Mouse (Mus musculus) v-Abl transformed pro-B cells (cell line): Measurements from ENCODE around the gene Cd4.

ENCODE experiments used
- in situ Hi-C, 2 experiments: fragments of 400-800 bp; cut with MboI; formaldehyde crosslinking; loops; one replicate each; pipeline ENCODE4 v1.15.1; 2025; ENCODE audit not compliant: unreplicated experiment in 2 of 2

Gene Cd4

GRCm38 (mm10) chr6:124887986-124888385, at the start of gene Cd4:
Gene Cd4, minus strand, starts transcription at chr6:124888221.
- in situ Hi-C loops, result loop anchor here in 1 of 2 experiments (25.0 kb wide), 1 partner anchor 724 kb away; no protein-coding TSS in a partner anchor

- in situ Hi-C loops, result no loop called here
Measured at GRCm38 (mm10) chr6:124937493-124937892, 49.5 kb upstream of the Cd4 start.

DNA sequence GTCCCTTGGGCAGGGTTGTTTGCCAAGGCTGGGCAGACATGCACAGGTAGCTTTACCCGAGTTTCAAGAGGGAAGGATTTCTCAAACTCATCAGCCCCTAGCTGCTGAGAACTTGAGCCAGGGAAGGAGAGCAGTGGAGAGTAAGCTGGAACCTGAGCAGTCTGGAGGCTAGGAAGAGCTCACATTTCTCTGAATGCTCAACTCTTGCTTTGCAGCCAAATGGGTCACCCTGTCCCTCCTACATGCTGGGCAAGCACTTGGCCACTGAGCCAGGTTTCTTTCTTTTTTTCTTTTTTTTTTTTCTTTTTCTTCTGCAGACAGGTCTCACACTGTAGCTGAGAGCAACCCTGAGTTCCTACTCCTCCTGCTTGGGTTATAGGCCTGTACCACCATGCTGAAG, 48.7 kb upstream of the Cd4 start:
- in situ Hi-C loops, result no loop called here

- in situ Hi-C loops, result no loop called here
Measured at GRCm38 (mm10) chr6:124934670-124935069, 46.6 kb upstream of the Cd4 start.

- in situ Hi-C loops, result no loop called here
Measured at GRCm38 (mm10) chr6:124933127-124933526, 45.1 kb upstream of the Cd4 start.

DNA sequence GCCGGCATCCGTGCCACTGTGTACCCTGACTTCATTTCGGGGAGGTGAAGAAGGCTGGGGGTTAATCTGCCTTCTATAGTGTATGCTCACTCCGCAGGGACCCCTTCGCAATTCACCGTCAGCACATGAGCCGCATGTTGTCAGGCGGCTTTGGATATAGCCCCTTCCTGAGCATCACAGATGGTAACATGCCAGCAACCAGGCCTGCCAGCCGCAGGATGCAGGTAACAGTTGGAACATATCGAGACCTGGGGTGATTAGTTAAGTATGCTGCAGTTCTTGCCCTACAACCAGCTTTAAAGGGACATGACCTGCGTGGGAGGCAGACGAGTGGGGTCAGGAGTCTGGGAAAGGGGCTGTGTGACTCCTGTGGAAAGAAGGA, 44.3 kb upstream of the Cd4 start:
- in situ Hi-C loops, result no loop called here

GRCm38 (mm10) chr6:124931525-124932313, 43.7 kb upstream of the Cd4 start:
- in situ Hi-C loops, result no loop called here

DNA sequence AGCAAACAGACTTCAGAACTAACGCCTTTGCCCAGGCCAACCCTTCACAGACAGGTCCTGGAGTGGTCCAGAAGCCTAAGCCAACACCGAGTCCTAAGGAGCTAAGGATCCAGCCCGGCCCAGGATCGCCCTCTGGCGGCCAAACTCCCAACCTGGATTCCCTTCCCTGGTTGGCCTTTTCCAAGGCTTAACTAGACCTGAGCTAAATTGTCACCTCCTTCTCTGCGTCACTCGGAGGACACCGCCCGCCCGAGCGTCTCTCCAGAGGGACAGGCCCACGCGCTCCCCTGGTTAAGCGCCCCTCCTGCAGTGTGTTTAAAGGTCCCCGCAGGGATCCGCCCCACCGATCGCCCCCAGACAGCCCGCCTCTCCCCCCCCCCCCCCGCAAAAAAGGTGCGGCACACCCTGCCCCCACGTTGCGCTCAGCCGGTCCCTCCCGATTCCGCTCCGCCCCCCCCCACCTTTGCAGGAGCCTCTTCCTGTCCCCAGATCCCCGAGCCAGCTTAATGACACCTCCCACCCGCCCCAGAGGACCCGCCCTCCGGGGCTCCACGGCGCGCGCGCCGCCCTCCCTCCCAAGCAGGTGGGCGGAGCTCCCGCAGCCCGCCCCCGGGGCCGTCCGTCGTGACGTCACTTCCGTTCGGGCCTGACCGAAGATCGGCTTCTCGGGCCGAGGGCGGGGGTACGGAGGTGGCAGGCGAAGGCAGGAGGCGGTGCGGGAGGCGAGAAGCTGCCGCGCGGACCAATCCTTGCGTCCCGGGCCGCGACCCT, 42.9 kb upstream of the Cd4 start, which contains the start of gene Mlf2:
Gene Mlf2 (plus strand): TSS at position 633 of the 771 bp plus-strand sequence.
- in situ Hi-C loops, result no loop called here

- in situ Hi-C loops, result no loop called here
Measured at GRCm38 (mm10) chr6:124930231-124930630, 42.2 kb upstream of the Cd4 start.

DNA sequence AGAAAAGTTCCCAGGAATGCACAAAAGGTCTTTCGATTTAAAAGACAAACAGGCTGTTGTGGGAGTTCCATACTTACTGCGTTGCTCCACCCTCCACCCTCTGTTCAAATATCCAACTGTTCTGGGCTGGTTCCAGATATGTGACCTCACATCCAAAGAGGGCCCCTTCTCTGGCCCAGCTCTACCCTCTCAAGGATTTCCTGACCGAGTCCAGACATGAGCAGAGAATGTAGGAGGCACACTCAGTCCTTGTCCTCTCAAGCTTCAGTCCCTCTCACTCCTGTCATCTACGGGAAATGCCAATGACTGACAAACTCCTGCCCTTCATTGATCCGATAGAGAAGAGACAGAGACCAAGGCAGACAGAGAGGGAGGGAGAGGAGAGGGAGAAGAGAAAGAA, 37.9 kb upstream of the Cd4 start:
- in situ Hi-C loops, result no loop called here

DNA sequence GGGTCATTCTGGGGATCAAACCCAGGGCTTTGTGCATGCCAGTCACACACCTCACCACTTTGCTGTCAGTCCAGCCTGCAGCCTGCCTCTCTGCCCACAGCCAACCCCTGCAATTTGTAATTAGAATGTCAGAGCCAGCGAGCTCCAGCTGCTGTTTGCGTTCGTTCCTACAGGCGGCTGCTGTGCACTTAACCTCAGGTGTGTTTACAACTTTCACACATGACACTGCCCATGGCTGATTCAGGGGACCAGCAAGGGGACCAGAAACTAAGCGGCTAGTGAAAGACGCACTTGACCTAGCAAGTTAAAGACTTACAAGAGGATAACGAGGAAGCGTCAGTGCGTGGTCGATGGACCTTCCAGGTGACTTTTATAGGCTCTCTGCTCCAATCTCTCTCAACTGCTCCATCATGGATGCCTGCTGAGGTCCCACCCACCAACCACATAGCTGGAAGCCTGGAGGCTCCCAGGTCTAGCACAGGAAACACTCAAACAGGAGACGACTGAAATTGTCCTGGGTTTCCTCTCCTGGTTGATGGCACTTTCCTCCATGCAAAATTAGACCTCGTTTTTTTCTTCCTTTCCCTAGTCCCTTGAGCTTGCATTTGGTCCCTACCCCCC, 37.3 kb upstream of the Cd4 start:
- in situ Hi-C loops, result no loop called here

- in situ Hi-C loops, result loop anchor here in 1 of 2 experiments (25.0 kb wide), 2 partner anchors 116 to 341 kb away; partner anchors contain the start of genes Acrbp and Ing4
Measured at GRCm38 (mm10) chr6:124921539-124921938, 33.5 kb upstream of the Cd4 start.

GRCm38 (mm10) chr6:124920318-124921085, 32.5 kb upstream of the Cd4 start:
- in situ Hi-C loops, result loop anchor here in 1 of 2 experiments (25.0 kb wide), 2 partner anchors 117 to 342 kb away; partner anchors contain the start of genes Acrbp and Ing4

DNA sequence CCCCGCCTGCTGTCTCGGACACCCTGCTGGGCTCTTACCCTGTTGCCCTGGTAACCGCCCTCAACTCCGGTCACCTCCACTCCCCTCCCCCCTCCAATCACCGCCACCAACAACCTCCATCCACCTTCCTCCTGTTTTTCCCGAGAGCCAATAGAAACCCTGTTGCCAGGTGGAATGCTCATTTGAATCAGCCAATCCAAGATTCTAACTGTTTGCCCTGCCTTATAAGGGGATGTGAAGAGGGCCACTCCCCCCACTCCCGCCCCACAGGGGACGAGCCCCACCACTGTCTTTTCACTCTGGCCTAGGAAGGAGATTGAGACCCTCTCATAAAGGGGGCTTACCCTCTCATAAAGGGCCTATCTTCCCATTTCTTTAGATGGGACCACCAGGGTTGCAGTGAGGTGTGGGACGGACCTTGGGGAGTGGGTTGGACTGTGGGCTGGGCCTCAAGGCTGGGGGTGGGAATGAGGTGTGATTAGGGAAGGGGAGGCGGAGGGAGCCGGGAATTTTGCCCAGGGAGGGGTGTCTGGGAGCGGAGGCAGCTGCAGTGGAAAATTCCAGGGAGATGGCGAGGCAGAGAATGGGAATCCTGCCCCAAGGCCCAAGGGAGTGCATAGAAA, 31.8 kb upstream of the Cd4 start, which contains the start of gene Ptms:
Gene Ptms (minus strand): TSS at position 409 of the 623 bp plus-strand sequence.
- in situ Hi-C loops, result loop anchor here in 1 of 2 experiments (25.0 kb wide), 2 partner anchors 117 to 342 kb away; partner anchors contain the start of genes Acrbp and Ing4

DNA sequence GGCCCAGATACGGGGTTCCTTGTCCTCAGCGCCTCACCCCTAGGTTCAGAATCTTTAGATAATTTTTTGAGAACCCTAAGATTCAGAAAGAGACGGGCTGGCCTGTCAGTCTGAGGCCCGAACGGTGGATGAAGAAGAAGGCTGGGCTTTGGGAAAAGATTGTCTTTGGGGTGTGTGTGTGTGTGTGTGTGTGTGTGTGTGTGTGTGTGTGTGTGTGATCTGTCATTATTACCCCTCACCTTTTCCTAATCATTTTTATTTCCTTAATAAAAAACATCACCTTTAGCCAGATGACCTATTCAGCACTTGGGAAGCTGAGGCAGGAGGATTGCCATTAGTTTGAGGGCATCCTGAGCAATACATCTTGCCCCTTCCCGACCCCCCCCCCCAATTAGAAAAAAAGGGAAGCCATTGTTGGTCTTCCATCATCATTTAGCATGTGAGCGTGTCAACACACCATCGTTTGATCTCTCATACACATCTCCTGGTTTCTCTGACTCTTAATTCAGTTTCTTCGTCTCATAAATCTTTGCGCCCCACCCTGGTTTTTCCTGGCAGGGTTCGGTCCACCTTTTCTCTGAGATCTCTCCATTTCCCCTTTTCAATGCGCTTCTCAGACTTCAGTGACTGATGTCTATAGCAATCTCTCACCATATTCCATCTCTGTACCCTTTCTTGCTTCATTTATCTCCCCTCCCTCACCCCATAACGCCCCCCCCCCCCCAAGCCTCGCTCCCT, 31.0 kb upstream of the Cd4 start:
- in situ Hi-C loops, result loop anchor here in 1 of 2 experiments (25.0 kb wide), 2 partner anchors 118 to 343 kb away; partner anchors contain the start of genes Acrbp and Ing4

- in situ Hi-C loops, result loop anchor here in 1 of 2 experiments (25.0 kb wide), 2 partner anchors 119 to 344 kb away; partner anchors contain the start of genes Acrbp and Ing4
Measured at GRCm38 (mm10) chr6:124918331-124918690, 30.3 kb upstream of the Cd4 start.

DNA sequence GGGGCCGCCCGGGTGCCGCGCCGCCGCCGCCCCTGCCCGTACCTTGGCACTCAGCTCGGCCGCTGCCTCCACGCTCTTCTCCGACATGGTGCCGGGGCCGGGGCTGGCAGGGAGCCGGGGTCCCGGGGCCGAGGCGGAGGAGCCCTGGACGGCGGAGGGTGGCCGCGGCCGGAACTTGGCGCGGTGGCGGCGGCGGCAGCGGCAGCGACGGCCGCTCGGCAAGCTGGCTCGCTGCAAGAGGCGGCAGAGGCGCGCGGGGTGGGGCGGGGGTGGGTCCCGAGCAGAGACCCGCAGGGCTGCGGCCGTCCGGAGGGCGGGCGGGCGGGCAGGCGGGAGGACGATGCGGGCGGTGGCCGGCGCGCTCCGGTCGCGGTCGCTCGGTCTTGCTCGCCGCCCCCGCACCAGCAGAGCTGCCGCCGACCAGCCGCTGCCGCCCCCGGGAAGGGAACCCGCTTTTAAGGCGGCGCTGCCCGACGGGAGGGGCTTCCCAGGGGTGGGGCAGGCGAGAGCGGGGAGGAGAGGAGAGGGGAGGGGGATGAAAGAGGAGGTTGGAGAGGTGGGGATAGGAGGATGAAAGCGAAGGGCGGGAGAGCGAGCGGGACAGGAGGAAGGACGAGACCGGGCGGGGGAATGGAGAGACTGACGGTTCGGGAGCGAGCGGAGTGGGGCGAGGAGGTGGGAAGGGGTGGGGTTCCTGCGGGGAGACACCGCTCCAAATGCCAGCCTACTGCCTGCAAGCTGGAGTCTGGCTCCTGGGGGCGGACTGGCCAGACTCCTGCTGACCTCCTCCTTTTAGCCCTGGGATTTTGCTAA, 29.7 kb upstream of the Cd4 start:
- in situ Hi-C loops, result loop anchor here in 1 of 2 experiments (25.0 kb wide), 2 partner anchors 120 to 345 kb away; partner anchors contain the start of genes Acrbp and Ing4
